Mouse (Mus musculus) cortical plate, adult 2 months (tissue): ENCODE measurements around the gene Pop5.

ENCODE experiments used
- CTCF ChIP-seq: fragments of 200-500 bp; IDR thresholded peaks from 2 replicates; pipeline ENCODE4 v1.5.1; 2011; ENCODE audit warnings: mild to moderate bottlenecking, control low read depth, low read length; ENCODE audit not compliant: insufficient read depth; ENCODE audit errors: extremely low read depth
- POLR2A ChIP-seq: fragments of 200-500 bp; IDR thresholded peaks from 2 replicates; pipeline ENCODE4 v1.6.1; 2011; ENCODE audit warnings: mild to moderate bottlenecking, low read length, control low read depth; ENCODE audit not compliant: insufficient read depth; ENCODE audit errors: extremely low read depth

DNA sequence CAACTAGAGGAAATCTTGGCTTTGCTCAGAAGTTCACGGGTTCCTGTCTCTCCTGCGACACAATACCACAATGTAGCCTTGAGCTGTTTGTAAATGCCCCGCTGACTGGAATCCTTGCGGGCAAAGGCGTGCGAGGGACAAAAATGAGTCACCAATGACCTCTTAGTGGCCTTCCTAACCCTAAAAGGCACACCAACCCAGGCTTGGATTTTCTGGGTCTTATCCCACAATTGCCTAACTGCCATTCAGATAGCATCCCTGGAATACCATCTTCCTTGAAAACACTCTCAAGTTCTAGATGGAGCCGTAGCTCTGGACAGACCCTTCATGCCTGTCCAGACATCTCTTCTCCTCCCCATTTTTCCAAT is 42.8 kb upstream of the Pop5 start:
- TF ChIP-seq CTCF (no peak), POLR2A (no peak)
